Mouse (Mus musculus): ENCODE results near the gene 1700020N15Rik. TPM values are rescaled to one million over a fixed set of nuclear protein-coding genes. Genes with fewer than 3 reads are reported as not detected.
"Not testable (repeated sequence)": the region's sequence is repeated elsewhere in the genome, so short reads cannot be mapped to it uniquely, and the experiment has no call there.

1700020N15Rik gene
- not detected for total RNA-seq (2021)
- long read RNA-seq, experiment 1: 0 reads
- long read RNA-seq, experiment 2: 0 reads

DNA sequence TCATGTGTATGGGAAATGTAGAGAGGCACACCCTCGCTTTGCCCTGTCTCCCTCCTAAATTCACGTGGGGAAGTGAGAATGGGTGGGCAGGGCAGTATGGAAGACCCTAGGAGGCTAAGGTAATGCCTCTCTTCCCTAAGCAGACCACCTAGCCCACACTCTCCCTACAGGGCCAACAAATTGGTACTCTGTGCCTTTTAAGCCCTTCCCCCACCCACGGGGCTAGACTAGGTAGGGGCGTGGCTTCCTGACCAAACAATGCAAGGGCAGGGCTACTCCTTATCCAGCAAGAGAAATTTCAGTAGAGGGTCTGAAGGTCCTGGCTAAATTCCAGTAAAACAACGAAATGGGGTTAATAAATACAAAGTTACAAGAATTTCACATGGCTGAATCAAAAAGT is at the start of gene 1700020N15Rik:
1700020N15Rik (plus strand) TSS at position 301 of the 400 bp plus-strand sequence.
- DNase-seq (ENCODE audit: low spot score in 2 of 2): not testable (repeated sequence)

DNA sequence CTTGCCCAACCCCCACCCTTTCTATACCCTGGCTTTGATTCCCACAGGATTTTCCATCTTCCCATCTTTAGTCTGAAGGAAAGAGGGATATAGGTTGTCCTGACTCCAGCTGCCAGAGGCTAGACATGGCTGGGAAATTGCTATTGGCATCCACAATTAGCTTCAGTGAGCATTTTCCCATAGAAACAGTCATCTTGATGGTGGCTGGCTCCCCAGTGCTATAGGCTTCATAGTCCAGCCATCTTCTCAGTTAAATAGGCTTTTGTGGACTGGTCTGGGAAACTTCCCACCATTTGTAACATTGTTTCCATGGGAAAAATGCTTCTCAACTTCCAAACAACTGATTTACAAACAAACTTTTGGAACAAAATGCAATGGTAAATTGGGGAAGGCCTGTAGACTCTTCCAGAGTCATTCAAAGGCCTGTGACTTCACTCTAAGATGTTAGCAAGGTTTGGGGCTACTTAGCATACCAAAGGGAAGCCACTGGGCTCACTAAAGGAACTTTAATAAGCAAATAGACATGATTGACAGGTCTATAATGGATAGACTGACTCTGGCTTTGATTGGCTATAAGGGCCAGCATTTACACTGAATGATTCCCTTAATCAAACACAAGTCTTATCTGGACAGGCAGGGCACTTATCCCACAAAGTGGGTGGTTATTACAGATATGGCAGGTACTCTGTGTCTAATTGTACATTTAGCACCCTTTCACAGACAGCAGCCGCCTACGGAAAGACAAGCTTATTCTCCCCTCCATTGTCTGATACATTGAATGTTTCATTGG is 31.9 kb downstream of the 1700020N15Rik start:
- no peak for DNase-seq (ENCODE audit: low spot score in 2 of 2)
